Mouse (Mus musculus) olfactory bulb, adult 2 months (tissue): ENCODE measurements around the gene Gm9970. TPM values are rescaled to one million over a fixed set of nuclear protein-coding genes. Genes with fewer than 3 reads are reported as not detected.

ENCODE experiments used
- H3K27ac ChIP-seq: fragments of 200-500 bp; 2 replicates; pipeline ENCODE4 v1.5.1; 2012; ENCODE audit warnings: low read depth, low read length; ENCODE audit not compliant: insufficient read depth
- H3K4me1 ChIP-seq: fragments of 200-500 bp; 2 replicates; pipeline ENCODE4 v1.6.1; 2012; ENCODE audit warnings: low read length; ENCODE audit not compliant: control insufficient read depth, insufficient read depth
- H3K4me3 ChIP-seq: fragments of 200-500 bp; 2 replicates; pipeline ENCODE4 v1.5.1; 2012; ENCODE audit warnings: mild to moderate bottlenecking, low read depth, low read length, moderate library complexity; ENCODE audit not compliant: insufficient read depth
- CTCF ChIP-seq: fragments of 200-500 bp; IDR thresholded peaks from 2 replicates; pipeline ENCODE4 v1.5.1; 2012; ENCODE audit warnings: low read depth, mild to moderate bottlenecking, low read length, moderate library complexity; ENCODE audit not compliant: insufficient read depth
- POLR2A ChIP-seq: fragments of 200-500 bp; IDR thresholded peaks from 2 replicates; pipeline ENCODE4 v1.6.1; 2012; ENCODE audit warnings: mild to moderate bottlenecking, low read depth, low read length, moderate library complexity; ENCODE audit not compliant: insufficient read depth
- WGBS: fragments of 180-500 bp; shearing (Covaris S2); methylation state at CpG from one replicate; pipeline ENCODE4 v1.1.7; 2018; 5-methylcytosine and 5-hydroxymethylcytosine counted together
- polyA plus RNA-seq: library from polyadenylated mRNA; stranded (reverse); fragments of >200 nt; gene quantifications from 2 replicates; pipeline ENCODE4 v1.2.4, GENCODE M21; 2012; ENCODE audit warnings: low replicate concordance; ENCODE audit not compliant: missing spikeins, insufficient read depth, insufficient read length

The Gm9970 gene
- polyA plus RNA-seq, 1 experiment = not detected

- no peak for TF ChIP-seq CTCF
- TF ChIP-seq POLR2A = no peak
- Histone ChIP-seq H3K4me3 (no peak overlapping the region), H3K27ac (no peak overlapping the region), H3K4me1 (peaks cover 17% of the 10 kb centered on the region)
- 89% methylated on average over 19 of the region's 19 CpGs for WGBS
Measured at GRCm38 (mm10) chr5:31199321-31199892, 41.6 kb downstream of the Gm9970 start.

- Histone ChIP-seq H3K27ac (no peak overlapping the region), H3K4me3 (no peak overlapping the region), H3K4me1 (peaks cover 17% of the 10 kb centered on the region)
- TF ChIP-seq POLR2A = no peak
- WGBS = 70% methylated on average over 5 of the region's 5 CpGs
Measured at GRCm38 (mm10) chr5:31198616-31199320, 42.3 kb downstream of the Gm9970 start.

GRCm38 (mm10) chr5:31198170-31198569, 42.9 kb downstream of the Gm9970 start:
- peaks cover 17% of the 10 kb centered on the region for H3K4me1 ChIP-seq
- WGBS = 75% methylated on average over 9 of the region's 9 CpGs
- no peak for TF ChIP-seq POLR2A
- TF ChIP-seq CTCF = no peak
- no peak overlapping the region for H3K27ac ChIP-seq
- no peak overlapping the region for H3K4me3 ChIP-seq

GRCm38 (mm10) chr5:31197072-31197471, 44.0 kb downstream of the Gm9970 start:
- no peak overlapping the region for H3K4me3 ChIP-seq
- 88% methylated on average over 12 of the region's 12 CpGs for WGBS
- peaks cover 13% of the 10 kb centered on the region for H3K4me1 ChIP-seq
- no peak for TF ChIP-seq CTCF
- no peak for TF ChIP-seq POLR2A
- H3K27ac ChIP-seq = no peak overlapping the region

GRCm38 (mm10) chr5:31196207-31196606, 44.8 kb downstream of the Gm9970 start:
- WGBS = 87% methylated on average over 10 of the region's 10 CpGs
- no peak overlapping the region for H3K27ac ChIP-seq
- H3K4me1 ChIP-seq = peaks cover 16% of the 10 kb centered on the region
- TF ChIP-seq POLR2A = no peak
- TF ChIP-seq CTCF = no peak
- no peak overlapping the region for H3K4me3 ChIP-seq

- H3K27ac ChIP-seq = no peak overlapping the region
- no peak for TF ChIP-seq CTCF
- no peak for TF ChIP-seq POLR2A
- H3K4me1 ChIP-seq = peaks cover 16% of the 10 kb centered on the region
- 89% methylated on average over 4 of the region's 4 CpGs for WGBS
- H3K4me3 ChIP-seq = no peak overlapping the region
Measured at GRCm38 (mm10) chr5:31195671-31196070, 45.4 kb downstream of the Gm9970 start.

GRCm38 (mm10) chr5:31194486-31195485, 46.2 kb downstream of the Gm9970 start:
- H3K4me3 ChIP-seq = no peak overlapping the region
- WGBS = 90% methylated on average over 16 of the region's 16 CpGs
- TF ChIP-seq POLR2A (no peak), CTCF (no peak)
- H3K27ac ChIP-seq = no peak overlapping the region
- peaks cover 7% of the 10 kb centered on the region for H3K4me1 ChIP-seq

GRCm38 (mm10) chr5:31193631-31194281, 47.3 kb downstream of the Gm9970 start:
- peak overlapping the region; percentile 91 for H3K4me3 ChIP-seq
- 10% methylated on average over 25 of the region's 25 CpGs for WGBS
- TF ChIP-seq POLR2A (no peak), CTCF (no peak)
- H3K4me1 ChIP-seq = peaks cover 7% of the 10 kb centered on the region
- peak overlapping the region; percentile 82 for H3K27ac ChIP-seq
